Mouse (Mus musculus) heart, postnatal 14 days (tissue): Measurements from ENCODE around the gene Gkn3. TPM values are rescaled to one million over a fixed set of nuclear protein-coding genes. Genes with fewer than 3 reads are reported as not detected.
A peak's percentile ranks its signal among the peaks of the same experiment; 100 is the strongest.

Source experiments
- DNase-seq, 2 experiments: peaks; one replicate each; pipeline ENCODE4 v3.0.0; 2021 to 2022
- intact Hi-C: fragments of 180-260 bp; cut with DNase I; formaldehyde crosslinking; loops from one replicate; pipeline ENCODE4 v1.15.1; 2025
- long read RNA-seq, 2 experiments: library from polyadenylated mRNA; stranded (forward); transcript quantifications; one replicate each; pipeline ENCODE4 v2.0.0; 2021
- total RNA-seq, 2 experiments: library from RNA; stranded (reverse); gene quantifications; 2 replicates each; pipeline ENCODE4 v1.2.3; 2021

The Gkn3 gene
- total RNA-seq, result 1 to 10 TPM; 1.1 to 1.7 TPM
- long read RNA-seq, experiment 1, partial matches to known transcripts, result 0 of 1 reads
- long read RNA-seq, experiment 1, other reads (novel, unspliced or antisense), result 0 of 1 reads
- long read RNA-seq, experiment 2, partial matches to known transcripts, result 0 of 1 reads
- long read RNA-seq, experiment 2, other reads (novel, unspliced or antisense), result 0 of 1 reads

DNA sequence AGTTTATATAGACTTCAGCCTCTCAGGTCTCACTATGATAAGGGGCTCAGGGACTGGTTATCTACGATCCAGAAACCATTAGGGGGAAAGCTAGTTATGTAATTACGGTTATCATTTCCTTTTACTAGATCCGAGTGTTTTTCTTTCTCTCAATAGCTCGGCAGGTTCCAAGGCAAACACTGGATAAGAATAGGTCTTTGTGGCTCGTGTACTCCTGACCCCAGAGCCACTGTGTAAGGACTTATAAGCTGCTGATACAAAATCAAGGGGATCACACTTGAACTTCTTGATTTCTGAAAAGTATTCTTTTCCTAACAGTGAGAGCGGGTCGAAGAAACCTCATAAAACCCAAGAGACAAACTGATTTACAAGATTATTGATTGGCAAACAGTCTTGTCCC is at the start of gene Gkn3:
Gene Gkn3, minus strand, starts transcription at position 59 of the 400 bp plus-strand sequence.
- intact Hi-C loops, result loop anchor here (5.0 kb wide), 1 partner anchor 52 kb away; the partner anchor contains the start of gene Antxr1
- DNase-seq, result no peak

DNA sequence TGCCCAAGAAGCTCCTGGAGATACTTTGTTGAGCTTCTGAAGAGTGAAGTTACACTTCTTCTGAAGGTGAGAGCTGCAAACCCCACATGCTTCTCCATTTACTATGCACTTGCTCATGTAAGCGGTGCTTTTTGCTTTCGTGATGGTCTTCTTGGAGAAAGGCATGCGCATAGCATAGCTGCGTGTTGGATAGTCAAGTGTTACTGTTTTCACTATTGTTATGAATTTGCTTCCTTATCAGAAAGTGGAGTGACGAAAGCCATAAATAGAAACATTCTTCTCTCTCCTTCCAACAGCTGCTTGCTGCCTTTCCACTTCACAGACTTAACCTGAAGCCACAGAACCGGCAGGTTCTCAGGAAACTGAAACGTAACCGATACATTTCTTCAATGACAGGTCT is 48.0 kb upstream of the Gkn3 start:
- no peak for DNase-seq
- intact Hi-C loops, result no loop called here

DNA sequence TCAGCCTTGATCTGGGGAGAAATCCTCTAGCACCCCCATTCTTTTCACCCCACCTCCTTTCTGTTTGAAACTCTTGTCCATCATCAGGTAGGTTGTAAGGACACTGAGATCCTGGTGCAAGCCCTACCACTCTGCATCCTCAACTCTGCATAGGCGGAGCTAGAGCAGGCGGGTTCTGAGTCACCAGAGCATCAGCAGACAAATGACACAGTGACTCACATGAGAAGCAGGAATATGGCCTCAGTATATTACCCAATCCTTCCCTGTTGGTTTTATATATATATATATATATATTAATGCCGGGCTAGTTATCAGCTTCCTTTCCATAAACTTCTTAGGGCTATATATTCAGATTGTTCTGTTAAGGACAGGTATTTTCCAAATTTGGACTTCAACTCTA is 47.1 kb upstream of the Gkn3 start:
- intact Hi-C loops, result no loop called here
- no peak for DNase-seq

DNA sequence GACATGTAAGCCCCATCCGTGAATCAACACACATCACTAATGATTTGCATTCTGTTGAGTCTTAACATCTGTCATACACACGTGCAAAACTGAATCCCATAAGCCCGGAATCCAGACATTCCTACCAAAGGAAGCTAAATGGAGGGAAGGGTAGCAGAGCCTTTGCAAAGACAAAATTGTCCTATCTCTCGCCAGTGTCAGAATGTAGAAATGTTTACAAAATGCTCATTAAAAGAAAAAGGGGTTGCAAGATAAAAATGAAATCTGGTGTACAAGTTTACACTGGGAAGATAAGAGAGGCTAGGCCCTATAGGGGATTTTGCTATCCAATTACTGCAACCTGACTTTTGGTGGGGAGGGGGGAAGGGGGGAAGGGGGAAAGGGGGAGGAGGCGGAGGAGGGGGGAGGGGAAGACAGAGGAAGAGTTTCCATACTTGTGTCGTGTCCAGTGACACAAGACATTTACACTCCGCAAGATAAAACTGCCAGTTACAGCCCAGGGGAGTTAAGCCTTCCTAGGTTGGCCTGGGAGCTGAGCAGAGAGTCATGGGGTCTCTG is 39.8 kb upstream of the Gkn3 start, which contains the start of gene Bmp10:
Gene Bmp10, plus strand, starts transcription at position 508 of the 558 bp plus-strand sequence.
- intact Hi-C loops, result no loop called here
- no peak for DNase-seq

DNA sequence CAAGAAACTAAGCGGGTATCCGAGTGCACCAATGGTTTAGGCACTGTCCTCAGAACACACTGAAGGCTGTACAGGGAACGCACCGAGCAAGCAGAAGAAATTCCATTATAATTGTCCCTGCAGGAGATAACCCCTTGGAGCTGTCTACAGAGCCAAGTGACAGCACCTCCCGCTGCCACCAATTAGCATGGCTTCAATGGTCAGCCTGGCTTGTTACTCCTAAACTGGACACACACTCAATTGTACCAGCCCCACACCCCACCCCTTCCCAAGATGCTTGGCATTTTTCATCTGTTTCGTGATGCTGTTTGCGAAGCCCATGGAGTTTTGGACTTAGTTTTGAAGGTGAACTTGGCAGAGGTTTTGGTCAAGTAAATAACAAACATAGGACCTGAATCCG is 38.9 kb upstream of the Gkn3 start:
- DNase-seq, result no peak
- intact Hi-C loops, result no loop called here

DNA sequence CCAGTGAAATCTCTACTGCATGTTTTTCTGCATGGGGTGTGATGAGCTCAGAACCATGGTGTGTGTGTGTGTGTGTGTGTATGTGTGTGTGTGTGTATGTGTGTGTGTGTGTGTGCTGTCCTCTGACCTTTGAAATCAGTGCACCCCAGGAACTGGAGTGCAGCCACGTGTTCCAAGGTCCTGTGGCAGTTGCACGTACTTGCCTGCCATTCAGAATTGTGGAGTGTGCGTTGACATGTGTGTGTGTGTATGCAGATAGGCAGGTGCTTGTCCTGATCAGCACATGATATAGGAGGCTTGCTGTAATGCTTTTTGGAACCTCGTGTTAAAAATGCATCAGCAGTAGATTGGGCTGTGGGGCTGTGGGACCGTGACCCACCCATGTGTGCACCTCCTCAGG is 38.2 kb upstream of the Gkn3 start:
- intact Hi-C loops, result no loop called here

DNA sequence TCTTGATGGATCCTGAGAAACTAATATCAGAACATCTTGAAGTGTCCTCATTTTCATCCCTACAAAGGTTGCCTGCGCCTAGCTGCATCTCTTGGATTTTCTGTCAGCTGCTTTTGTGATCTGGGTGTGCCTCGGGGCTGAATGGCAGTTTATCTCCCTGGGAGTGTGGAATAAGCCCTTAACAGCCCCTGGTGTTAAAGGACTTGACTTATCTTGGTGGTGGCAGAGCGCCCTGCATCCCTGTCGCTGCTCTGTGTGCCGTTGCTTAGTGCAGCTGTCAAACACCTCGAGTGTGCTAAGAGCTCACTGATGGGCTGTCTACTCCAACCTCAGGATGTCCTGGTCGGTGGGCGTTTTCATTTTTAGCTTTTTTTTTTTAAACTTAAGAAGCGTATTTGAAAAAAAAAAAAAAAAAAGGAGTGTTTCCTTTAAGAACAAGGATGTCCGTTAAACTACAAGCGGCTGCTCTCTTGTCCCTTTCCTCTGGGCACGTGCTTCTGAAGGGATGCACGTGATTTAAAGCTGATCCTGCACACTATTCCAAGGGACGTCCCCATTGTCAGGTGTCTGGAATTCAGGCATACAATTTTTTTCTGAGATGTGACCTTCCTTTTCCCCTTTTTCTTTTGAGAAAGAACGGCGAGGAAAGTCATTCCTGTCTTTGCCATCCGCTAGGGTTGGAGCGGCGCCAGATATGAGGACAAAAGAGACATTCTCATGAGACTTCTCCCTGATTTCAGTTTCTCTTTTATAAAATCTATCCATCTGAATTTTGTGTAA is 35.5 kb upstream of the Gkn3 start:
- DNase-seq, result peak; percentile 29 to 49
- intact Hi-C loops, result no loop called here

More for the DNA sequence above, 38.2 kb upstream of the Gkn3 start:
- DNase-seq, result no peak

DNA sequence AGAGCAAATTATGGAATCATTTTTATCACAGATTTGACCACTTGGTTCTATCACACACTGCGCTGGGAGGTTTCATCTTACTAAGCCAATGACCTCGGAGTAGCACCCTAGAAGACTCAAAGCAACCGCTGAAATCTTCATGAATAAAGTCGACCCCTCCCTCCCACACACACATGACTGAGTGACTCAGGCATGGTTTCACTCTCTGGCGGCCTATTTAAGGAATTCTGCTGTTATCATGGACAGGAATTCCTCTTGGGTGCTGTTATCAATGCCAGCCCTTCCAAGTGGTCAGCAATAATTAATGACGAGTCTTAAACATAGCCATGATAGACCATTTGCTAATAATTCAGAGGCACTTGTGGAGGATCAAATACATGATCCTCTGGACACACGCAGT is 33.6 kb upstream of the Gkn3 start:
- intact Hi-C loops, result no loop called here
- no peak for DNase-seq

DNA sequence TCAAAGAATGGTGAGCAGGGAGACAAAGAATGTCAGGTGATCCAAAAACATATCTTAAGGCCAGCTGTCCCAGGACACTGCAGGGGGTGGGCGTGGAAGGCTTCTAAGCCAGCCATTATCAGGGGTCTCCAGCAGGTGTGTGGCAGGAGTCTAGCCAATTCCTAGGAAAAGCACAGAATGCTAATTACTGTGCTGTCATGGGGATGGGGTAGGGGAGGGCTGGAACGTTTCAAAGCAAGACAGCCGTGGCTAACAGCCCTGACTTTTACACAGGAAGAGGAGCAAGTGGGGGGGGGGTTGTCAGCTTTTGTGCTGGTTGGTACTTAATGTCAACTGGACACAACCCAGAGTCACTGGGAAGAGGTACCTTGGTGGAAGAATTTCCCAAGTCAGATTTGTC is 23.3 kb upstream of the Gkn3 start:
- DNase-seq, result no peak
- intact Hi-C loops, result no loop called here

DNA sequence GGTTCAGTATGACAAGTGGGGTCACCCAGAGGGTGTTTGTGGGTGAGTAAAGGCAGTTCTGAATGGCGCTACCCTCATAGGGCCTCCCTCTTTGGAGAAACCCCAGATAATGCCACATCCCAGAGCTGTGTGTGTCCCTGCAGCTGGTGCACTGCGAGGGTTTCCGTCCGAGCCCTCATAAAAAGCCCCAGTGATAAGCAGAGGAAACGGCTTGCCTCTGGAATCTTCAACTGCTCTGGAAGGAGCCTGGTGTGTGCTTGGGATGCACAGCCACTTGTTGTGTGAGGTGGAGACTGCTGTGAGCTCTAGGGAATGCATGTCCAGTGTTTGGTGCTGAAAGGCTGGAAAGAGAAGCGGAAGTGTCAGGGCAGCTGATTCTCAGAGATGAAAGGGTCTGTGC is 12.7 kb upstream of the Gkn3 start:
- no peak for DNase-seq
- intact Hi-C loops, result no loop called here

DNA sequence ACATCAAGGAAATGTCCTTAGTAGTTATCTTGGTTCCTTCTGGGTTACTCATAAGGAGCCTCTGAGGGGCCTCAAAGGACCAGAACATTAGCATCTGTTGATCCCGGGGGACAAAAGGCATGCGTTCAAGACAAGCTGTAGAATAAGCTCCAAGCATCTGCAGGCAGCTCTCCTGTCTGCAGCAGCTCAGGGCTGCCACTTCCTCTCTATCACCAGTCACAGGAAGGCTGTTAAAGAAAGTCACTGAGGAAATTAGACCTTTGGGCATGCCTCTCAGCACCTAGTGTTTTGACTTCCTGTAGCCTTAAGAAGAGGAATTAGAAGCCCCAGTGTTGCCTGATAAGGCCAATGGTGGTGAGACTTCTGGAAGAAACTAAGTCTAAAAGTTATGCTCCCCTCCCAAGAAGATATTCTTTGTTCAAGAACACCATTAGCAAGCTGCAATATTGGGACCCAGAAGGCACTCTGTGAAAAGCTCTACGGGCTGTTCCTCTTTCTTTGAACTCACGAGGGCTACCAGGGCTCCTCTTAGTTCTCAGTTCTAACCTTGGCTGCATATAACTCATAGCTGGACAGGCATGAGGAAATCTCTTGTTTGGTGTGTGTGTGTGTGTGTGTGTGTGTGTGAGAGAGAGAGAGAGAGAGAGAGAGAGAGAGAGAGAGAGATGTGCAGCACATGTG is 11.3 kb upstream of the Gkn3 start:
- DNase-seq, result no peak
- intact Hi-C loops, result loop anchor here (5.0 kb wide), 2 partner anchors 122 to 272 kb away; partner anchors contain the start of gene Aplf

DNA sequence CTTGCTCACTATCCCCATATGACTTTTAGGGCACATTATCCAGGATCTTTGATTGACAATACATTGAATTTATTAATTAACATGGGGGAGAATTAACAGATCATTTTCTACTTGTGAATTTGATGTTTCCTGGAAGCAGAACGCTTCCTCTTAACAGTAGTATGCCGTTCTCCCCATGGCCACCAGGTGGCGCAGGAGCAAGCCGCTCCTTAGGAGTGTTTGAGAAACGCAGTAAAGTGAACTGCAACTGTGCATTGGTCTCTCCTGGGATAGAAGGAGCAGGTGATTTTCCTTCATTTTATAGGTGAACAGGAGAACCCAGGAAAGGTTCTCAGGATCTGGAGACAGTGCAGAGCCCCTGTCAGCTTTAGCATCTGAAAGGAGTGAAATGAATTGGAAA is 10.4 kb upstream of the Gkn3 start:
- intact Hi-C loops, result loop anchor here (5.0 kb wide), 2 partner anchors 123 to 273 kb away; partner anchors contain the start of gene Aplf
- peak; percentile 76 to 84 for DNase-seq

DNA sequence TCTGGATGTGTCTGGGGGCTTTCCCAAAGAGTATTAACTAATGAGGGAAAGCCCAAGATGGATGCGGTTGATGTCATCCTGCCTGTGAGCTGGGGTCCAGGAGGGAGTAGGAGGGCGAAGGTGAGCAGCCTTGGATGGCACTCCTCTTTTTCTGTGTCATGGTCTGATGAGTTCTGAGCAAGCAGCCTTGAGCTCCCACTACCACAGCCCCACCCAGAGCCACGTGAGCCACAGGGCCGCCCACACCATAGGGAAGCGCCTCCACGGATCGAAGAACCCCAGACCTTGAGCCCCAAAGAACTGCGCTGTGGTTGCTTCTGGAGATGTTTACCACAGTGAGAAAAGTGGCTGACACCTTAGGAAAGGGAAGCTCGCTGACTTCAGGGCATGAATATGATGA is 6.0 kb upstream of the Gkn3 start:
- intact Hi-C loops, result loop anchor here (5.0 kb wide), 2 partner anchors 128 to 278 kb away; partner anchors contain the start of gene Aplf
- no peak for DNase-seq

DNA sequence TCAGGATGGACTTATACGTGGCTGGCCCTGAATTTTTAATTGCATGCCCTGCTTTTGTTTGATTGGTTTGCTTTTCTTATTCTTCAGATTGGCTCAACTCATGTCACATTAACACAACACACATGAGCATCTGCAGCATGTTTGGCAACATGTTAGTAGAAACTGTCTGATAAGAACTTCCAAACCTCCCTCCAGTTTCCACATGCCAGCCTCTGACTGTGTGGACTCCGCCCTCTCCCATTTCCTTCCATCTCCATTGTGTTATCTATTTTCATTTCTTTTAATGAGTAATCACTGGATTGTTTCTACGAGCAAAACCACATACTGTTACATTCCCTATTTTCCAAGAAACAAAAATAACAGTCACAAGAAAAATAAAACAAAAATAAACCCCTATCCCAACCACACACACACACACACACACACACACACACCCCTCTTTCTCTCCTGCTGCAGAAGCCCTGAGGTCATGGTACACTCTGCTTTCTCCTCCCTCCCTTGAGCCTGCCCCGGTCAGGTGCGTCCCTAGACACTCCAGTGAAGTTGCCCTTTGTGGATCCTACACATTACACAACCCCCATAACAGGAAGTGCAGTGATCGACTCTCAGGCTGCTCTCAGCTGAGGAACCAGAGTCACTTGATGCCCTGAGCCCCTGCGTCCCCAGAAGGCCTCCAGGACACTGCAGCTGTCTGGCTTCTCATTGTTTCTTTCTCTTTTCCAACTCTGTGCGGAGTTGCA is 4.9 kb upstream of the Gkn3 start:
- intact Hi-C loops, result no loop called here
- no peak for DNase-seq

DNA sequence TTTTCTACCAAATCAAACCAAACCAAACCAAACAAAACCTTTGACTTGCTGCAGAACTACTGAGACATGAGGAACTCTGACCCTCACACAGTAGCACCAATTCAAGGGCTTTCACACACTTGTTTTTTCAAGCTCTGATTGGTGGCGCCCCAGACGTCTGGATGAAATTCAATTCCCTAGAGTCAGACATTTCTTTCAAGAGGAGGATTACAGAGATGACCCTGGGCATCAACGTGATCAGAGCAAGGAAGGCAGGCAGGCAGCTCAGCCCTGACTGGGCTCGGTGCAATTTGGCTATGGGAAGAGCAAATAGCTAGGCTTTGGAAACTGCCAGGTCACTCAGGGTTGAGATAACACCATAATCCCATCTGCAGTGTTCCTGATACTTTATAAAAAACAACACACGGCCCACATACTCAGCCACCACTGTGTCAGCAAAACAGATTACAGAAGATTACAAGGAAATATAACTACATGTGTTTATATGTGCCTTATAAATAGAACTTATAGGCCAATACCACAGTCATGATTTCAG is 787 bp upstream of the Gkn3 start:
- no peak for DNase-seq
- intact Hi-C loops, result loop anchor here (5.0 kb wide), 1 partner anchor 52 kb away; the partner anchor contains the start of gene Antxr1

DNA sequence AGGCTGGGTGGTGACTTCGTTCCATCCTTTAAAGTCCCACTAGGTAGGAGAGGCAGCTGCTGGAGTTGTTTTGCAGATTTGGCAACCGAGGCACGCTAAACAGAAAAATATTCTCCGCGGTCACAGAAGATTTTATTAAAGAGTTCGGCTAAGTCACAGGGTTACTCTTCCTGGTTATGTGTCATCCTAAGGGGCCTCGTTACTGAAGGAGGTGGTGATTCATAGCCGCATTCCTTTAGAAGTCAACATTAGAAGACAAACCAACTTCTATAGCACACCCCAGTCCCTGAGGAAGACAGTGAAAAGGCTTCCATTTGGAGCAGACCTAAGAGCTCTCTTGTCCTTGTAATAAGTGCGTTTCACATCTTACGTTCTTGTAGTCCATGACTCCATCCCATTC is 2.1 kb downstream of the Gkn3 start:
- no peak for DNase-seq
- intact Hi-C loops, result loop anchor here (1.0 to 5.0 kb wide), 2 partner anchors 49 to 285 kb away; partner anchors contain the start of gene Antxr1

DNA sequence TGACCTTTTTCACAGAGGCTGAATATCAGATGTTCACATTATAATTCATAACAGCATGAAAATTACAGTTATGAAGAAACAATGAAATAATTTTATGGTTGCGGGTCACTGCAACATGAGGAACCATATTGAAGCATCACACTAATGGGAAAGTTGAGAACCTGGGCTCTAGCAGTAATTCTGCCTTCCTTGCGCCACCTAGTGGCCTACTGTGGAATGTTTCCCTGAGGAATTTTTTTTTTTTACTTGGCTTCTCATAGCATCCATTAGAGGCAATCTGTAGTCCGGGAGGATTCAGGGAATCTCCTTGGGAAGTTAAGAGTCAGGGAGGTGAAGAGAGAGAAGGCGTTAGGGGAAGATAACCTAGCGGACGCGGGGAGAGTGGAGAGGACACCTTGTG is 2.5 kb downstream of the Gkn3 start:
- intact Hi-C loops, result loop anchor here (1.0 to 5.0 kb wide), 2 partner anchors 49 to 285 kb away; partner anchors contain the start of gene Antxr1

DNA sequence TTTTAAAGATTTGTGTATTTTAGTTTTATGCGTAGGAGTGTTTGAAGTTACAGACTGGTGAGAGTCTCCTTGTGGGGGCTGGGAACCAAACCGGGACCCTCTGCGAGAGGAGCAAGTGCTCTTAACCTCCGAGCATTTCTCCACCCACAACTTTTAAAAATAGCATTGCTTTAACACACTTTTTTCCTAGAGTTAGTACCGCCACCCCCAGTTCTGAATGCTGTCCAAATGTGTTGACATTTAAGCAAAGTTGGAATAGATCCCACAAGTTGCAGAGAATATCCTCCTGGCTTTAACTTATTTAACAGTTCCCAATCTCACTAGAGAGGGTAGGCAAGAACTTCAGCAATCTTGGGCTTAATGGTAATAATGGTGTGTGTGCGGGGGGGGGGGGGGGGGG is 4.0 kb downstream of the Gkn3 start:
- intact Hi-C loops, result loop anchor here (5.0 kb wide), 1 partner anchor 47 kb away; the partner anchor contains the start of gene Antxr1
- DNase-seq, result no peak

More for the DNA sequence above, 2.5 kb downstream of the Gkn3 start:
- DNase-seq, result peak; percentile 65 to 82

DNA sequence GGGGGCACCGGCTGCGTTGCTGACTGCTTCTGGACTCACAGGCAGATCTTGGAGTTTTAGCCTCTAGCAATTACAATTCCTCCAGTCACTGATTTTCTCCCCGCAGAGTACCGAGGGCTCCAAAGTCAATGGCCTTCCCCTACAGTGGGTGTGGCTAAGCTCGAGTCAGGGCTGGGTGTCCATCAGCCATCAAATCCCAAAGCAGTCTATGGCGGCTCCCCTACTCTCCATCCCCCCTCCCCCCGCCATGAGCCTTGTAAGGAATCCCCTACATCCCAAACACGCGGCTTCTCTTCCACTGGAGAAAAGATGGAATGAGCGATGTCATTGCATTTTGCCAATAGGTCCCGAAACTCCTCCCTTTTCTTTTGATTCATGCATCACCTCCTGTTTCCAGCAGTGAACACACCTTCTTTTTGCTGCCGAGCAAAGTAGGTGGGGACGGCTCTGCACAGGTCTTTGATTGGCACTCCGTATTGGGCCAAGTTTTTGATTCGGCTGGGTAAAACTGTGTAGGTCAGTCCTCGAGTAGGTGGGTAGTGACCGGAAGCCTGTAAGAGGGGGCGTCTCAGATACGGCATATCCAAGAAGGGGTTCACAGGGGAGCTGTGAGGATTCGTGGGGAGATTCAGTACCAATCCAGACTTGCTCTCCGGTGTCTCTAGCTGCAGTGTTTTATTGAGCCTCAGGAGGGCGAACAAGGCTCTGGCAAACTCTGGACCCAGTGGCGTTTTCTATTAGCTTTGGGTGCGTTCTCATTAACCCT is 4.6 kb downstream of the Gkn3 start:
- intact Hi-C loops, result no loop called here
- DNase-seq, result peak in 1 of 2 experiments; percentile 33
